Mouse (Mus musculus) cerebellum, postnatal 25 days (tissue): ENCODE measurements around the gene Mefv.
"Not testable (repeated sequence)": the region's sequence is repeated elsewhere in the genome, so short reads cannot be mapped to it uniquely, and the experiment has no call there.

Experiments
- DNase-seq, 2 experiments: peaks; one replicate each; pipeline ENCODE4 v3.0.0; 2021; ENCODE audit warnings: mixed read lengths in 2 of 2

The Mefv gene

DNA sequence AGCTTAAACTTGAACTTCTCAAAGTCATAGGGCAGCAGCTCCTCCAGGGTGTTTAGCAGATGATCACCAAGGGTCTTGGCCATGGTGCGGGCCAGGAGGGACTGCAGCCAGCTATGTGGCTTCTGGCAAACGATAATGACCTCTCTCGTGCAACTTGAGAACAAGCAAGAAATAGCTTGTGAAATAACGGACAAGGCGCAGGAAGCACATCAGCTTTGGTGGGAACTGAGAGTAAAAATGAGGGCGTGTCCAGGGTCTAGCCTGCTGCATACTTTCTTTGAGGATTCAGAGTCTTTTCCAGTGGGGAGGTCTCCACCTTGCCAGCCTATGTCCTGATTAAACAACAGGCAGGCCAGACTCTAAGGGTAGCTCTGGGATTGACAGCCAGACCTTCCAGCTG, at the start of gene Mefv:
Gene Mefv, minus strand, starts transcription at position 118 of the 400 bp plus-strand sequence.
- DNase-seq: no peak

GRCm38 (mm10) chr16:3748976-3749375, 31.1 kb upstream of the Mefv start:
- DNase-seq: no peak

GRCm38 (mm10) chr16:3745656-3746055, 27.8 kb upstream of the Mefv start:
- DNase-seq: no peak

- DNase-seq: no peak
Observed at GRCm38 (mm10) chr16:3744186-3744700, 26.3 kb upstream of the Mefv start.

DNA sequence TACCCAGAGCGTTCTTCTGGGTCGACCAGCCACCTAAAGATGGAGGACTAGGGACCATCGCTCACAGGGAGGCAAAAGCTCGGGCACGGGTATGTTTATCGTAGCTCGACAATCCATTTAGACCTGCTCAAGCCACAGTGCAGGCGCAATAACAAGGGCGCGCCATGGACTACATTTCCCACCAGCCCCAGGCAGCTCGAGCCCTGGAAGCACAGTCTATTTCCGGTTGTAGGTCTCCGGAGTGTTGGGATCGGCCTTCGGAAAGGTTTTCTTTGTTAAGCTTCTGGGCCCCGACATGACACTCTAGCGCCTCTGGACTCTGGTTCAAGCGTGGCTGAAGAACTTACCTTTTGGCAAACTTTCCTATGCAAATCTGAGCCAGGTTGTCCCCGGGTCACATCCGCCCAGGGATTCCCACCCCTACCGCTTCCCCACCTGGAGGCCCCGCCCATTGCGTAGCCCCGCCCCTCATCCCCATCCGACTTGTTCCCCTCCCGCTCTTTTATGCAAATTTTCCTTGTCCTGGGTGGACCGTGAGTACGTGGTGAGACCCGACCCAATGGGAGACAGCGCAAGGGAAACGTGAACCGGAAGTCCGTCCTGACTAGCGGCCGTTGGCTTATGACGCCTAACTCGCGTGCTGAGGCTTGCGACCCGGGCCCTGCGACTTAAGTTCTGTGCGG, 25.7 kb upstream of the Mefv start, which contains the start of gene Zfp263:
Gene Zfp263, plus strand, starts transcription at position 591 of the 683 bp plus-strand sequence.
- peak; percentile 93 to 96 for DNase-seq

DNA sequence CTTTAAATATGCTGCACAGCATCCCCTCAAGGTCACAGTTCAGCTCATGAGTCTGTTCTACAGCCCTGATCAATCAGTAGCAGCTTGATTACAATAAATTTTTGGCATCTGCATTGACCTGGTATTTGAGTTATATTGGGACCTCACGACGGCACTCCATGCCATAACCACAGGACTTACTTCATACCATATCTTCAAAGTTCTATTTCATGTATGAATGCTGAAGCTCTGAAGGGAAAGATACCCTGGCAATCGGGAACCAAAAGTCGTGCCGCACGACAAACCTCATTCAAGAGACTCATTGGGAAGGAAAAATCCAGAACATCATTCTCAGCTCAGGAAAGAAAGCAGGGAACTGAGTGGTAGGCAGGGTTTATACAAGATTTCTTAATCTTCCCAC, 24.6 kb upstream of the Mefv start:
- DNase-seq: no peak

DNA sequence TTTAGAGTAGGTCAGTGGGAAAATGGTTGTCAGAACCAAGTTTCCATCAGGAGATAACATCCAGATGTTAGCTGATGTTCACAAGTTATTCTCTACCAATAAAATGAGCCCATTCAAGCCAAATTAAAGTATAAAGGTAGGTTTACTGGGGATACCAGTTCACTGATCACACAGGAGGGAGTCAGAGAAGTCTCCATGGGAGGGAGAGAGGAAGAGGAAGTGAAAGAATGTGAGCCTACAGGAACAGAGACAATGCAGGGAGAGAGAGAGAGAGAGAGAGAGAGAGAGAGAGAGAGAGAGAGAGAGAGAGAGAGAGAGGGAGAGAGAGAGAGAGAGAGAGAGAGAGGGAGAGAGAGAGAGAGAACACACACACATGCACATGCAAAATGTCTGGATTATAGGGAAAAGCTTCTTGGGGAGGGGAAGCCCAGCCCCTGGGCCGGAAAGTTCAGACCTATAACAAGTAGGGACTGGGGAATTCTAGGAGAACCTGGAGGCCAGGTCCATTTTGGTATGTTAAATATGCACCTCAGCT, 15.4 kb upstream of the Mefv start:
- no peak for DNase-seq

- DNase-seq: no peak
Observed at GRCm38 (mm10) chr16:3732612-3733011, 14.7 kb upstream of the Mefv start.

- DNase-seq: no peak
Observed at GRCm38 (mm10) chr16:3727980-3728720, 10.3 kb upstream of the Mefv start.

DNA sequence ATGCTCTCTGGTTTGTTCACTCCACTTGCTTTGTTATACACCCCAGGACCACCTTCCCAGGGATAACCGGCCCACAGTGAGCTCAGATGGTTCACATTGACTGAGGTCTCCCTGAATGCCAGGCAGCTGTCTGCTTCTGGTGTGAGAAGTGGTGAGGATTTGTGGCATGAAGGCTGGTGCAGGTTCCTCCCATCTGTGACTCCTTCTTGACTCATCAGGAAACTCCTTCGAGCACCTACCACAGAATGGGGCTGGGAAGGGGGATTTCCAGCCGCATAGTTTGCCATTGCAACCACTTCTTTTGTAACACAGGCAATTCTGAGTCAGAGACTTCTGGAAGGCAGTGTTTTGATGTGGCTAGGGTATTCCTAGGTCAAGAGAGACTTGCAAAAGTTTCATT, 5.3 kb upstream of the Mefv start:
- DNase-seq: no peak

DNA sequence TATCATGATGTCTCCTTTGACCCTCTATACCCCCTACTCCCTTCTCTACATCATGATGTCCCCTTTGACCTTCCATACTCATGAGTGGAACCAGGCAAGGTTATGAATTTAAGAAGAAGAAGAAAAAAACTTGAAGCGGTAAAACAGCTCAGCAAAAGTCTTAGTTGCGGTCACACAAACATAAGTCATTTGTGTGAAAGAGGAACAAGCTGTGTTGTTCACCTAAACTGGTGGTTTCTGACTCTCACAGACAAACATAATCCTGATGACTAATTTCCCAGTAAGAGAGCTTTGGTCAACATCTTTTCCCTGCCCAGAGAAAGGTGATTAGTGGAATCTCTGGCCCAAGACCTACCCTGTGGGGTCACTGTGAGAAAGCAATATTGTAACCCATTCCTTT, 3.2 kb downstream of the Mefv start:
- no peak for DNase-seq

DNA sequence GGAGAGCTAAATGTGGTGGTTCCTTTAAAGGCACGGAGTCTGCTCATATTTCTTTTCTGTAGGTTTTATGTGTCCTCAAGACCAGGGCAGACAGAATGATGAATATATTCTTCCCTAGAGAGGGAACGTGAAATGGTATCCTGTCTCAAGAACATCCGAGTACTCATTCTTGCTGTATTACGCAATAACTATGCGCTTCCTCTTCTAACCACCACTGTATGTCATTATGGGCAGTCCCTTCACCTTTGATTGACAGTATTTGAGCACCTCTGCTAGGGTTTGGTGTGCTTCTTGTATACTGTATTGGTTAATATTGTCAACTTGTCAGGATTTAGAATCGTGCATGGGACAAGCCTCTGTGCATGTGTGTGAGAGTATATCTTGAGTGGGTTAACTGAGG, 11.2 kb downstream of the Mefv start:
- DNase-seq: no peak

GRCm38 (mm10) chr16:3700893-3701292, 17.0 kb downstream of the Mefv start:
- no peak for DNase-seq

GRCm38 (mm10) chr16:3699281-3699680, 18.6 kb downstream of the Mefv start:
- no peak for DNase-seq

DNA sequence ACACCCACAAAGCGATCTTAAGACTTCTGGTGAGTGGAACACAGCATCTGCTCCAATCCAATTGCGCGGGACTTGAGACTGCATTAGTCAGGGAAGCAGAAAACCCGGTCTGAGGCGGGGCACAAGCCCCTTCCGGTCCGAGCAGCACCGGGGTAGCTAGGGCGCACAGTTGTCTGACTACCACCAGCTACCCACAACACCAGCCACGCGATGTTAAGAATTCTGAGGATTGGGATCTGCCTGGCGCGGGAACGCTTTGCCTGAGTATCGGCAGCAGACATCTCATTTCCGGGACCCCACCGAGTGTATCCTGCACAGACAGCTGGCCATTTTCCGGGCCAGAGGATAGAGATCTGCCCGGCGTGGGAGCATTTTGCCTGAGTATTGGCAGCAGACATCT, 28.3 kb downstream of the Mefv start:
- DNase-seq: not testable (repeated sequence)
